Mouse (Mus musculus) kidney, embryonic 15.5 days (tissue): ENCODE results near the gene Gm42517. TPM values are rescaled to one million over a fixed set of nuclear protein-coding genes. Genes with fewer than 3 reads are reported as not detected.

Experiments
- ATAC-seq: fragments of 200-750 bp; cut with Nextera tagmentation; replicated peaks from 2 replicates; pipeline ENCODE4 v1.8.0; 2017; ENCODE audit warnings: moderate TSS enrichment; ENCODE audit not compliant: low FRiP score
- H3K27ac ChIP-seq: fragments of 300-500 bp; sonication (generic); 2 replicates; pipeline ENCODE4 v1.5.1; 2015; ENCODE audit warnings: mild to moderate bottlenecking, inconsistent platforms
- H3K27me3 ChIP-seq: fragments of 300-500 bp; sonication (generic); 2 replicates; pipeline ENCODE4 v1.6.1; 2015; ENCODE audit warnings: inconsistent platforms
- H3K36me3 ChIP-seq: fragments of 300-500 bp; sonication (generic); 2 replicates; pipeline ENCODE4 v1.6.1; 2015; ENCODE audit warnings: inconsistent platforms
- H3K4me1 ChIP-seq: fragments of 300-500 bp; sonication (generic); 2 replicates; pipeline ENCODE4 v1.6.1; 2015; ENCODE audit warnings: inconsistent platforms
- H3K4me2 ChIP-seq: fragments of 300-500 bp; sonication (generic); 2 replicates; pipeline ENCODE4 v1.6.1; 2015; ENCODE audit warnings: moderate library complexity, mild to moderate bottlenecking, inconsistent platforms
- H3K4me3 ChIP-seq: fragments of 300-500 bp; sonication (generic); replicated peaks from 2 replicates; pipeline ENCODE4 v1.5.1; 2015; ENCODE audit warnings: mild to moderate bottlenecking, inconsistent platforms
- H3K9ac ChIP-seq: fragments of 300-500 bp; sonication (generic); 2 replicates; pipeline ENCODE4 v1.6.1; 2015; ENCODE audit warnings: mild to moderate bottlenecking, inconsistent platforms
- H3K9me3 ChIP-seq: fragments of 300-500 bp; sonication (generic); replicated peaks from 2 replicates; pipeline ENCODE4 v1.6.1; 2016; ENCODE audit warnings: inconsistent platforms
- WGBS: fragments of 180-500 bp; shearing (Covaris S2); methylation state at CpG from one replicate; pipeline ENCODE4 v1.1.7; 2015; ENCODE audit warnings: mixed read lengths; 5-methylcytosine and 5-hydroxymethylcytosine counted together
- polyA plus RNA-seq: library from polyadenylated mRNA; unstranded; fragments of >200 nt; fragmentation: Nextera tagmentation; extraction: Ambion mirVana; gene quantifications from 2 replicates; pipeline ENCODE4 v1.2.1, GENCODE M21; 2015

Gm42517 gene
- polyA plus RNA-seq: 0.09 TPM in 1 of 2 replicates, not detected in the other

- H3K9ac ChIP-seq: peak within 1 kb of the TSS; percentile 45
- no peaks in the 10 kb centered on the region for H3K36me3 ChIP-seq
- ATAC-seq: peak; percentile 37
- H3K4me3 ChIP-seq: peak within 1 kb of the TSS; percentile 56
- WGBS: 2% methylated on average over 35 of the region's 36 CpGs
- peaks cover 98% of the 10 kb centered on the region for H3K27me3 ChIP-seq
- H3K9me3 ChIP-seq: no peaks in the 10 kb centered on the region
- H3K4me1 ChIP-seq: peaks cover 35% of the 10 kb centered on the region
- H3K4me2 ChIP-seq: peak within 1 kb of the TSS; percentile 97
- no peak within 1 kb of the TSS for H3K27ac ChIP-seq
Measured at GRCm38 (mm10) chr5:108367871-108368332, at the start of gene Gm42517. TSS of gene Gm42517 (minus strand) at chr5:108367922.

- H3K4me2 ChIP-seq: no peak overlapping the region
- no peak overlapping the region for H3K9ac ChIP-seq
- ATAC-seq: no peak
- H3K4me3 ChIP-seq: no peak overlapping the region
- no peaks in the 10 kb centered on the region for H3K9me3 ChIP-seq
- no peaks in the 10 kb centered on the region for H3K4me1 ChIP-seq
- no peak overlapping the region for H3K27ac ChIP-seq
- WGBS: 75% methylated on average over 2 of the region's 2 CpGs
- H3K36me3 ChIP-seq: no peaks in the 10 kb centered on the region
- no peaks in the 10 kb centered on the region for H3K27me3 ChIP-seq
Measured at GRCm38 (mm10) chr5:108414711-108415110, 47.0 kb upstream of the Gm42517 start.

GRCm38 (mm10) chr5:108406977-108407376 is 39.3 kb upstream of the Gm42517 start:
- ATAC-seq: no peak
- Histone ChIP-seq H3K9ac (no peak overlapping the region), H3K36me3 (no peaks in the 10 kb centered on the region), H3K4me2 (no peak overlapping the region), H3K9me3 (no peaks in the 10 kb centered on the region), H3K27ac (no peak overlapping the region), H3K27me3 (no peaks in the 10 kb centered on the region), H3K4me3 (no peak overlapping the region), H3K4me1 (no peaks in the 10 kb centered on the region)
- 77% methylated on average over 2 of the region's 2 CpGs for WGBS

GRCm38 (mm10) chr5:108405460-108405859 is 37.7 kb upstream of the Gm42517 start:
- no peak overlapping the region for H3K27ac ChIP-seq
- H3K4me2 ChIP-seq: no peak overlapping the region
- no peaks in the 10 kb centered on the region for H3K27me3 ChIP-seq
- no peaks in the 10 kb centered on the region for H3K9me3 ChIP-seq
- H3K36me3 ChIP-seq: no peaks in the 10 kb centered on the region
- H3K9ac ChIP-seq: no peak overlapping the region
- WGBS: 61% methylated on average over 1 of the region's 1 CpGs
- no peaks in the 10 kb centered on the region for H3K4me1 ChIP-seq
- no peak overlapping the region for H3K4me3 ChIP-seq
- ATAC-seq: no peak

- no peak for ATAC-seq
- no peak overlapping the region for H3K9ac ChIP-seq
- no peak overlapping the region for H3K4me2 ChIP-seq
- H3K9me3 ChIP-seq: no peaks in the 10 kb centered on the region
- no peak overlapping the region for H3K4me3 ChIP-seq
- WGBS: 76% methylated on average over 4 of the region's 4 CpGs
- H3K36me3 ChIP-seq: no peaks in the 10 kb centered on the region
- H3K27me3 ChIP-seq: no peaks in the 10 kb centered on the region
- H3K27ac ChIP-seq: no peak overlapping the region
- no peaks in the 10 kb centered on the region for H3K4me1 ChIP-seq
Measured at GRCm38 (mm10) chr5:108403453-108403852, 35.7 kb upstream of the Gm42517 start.

- Histone ChIP-seq H3K9me3 (no peaks in the 10 kb centered on the region), H3K27ac (no peak overlapping the region), H3K4me3 (no peak overlapping the region), H3K9ac (no peak overlapping the region), H3K36me3 (no peaks in the 10 kb centered on the region), H3K27me3 (no peaks in the 10 kb centered on the region; the same call in 1 of the 2 replicates), H3K4me1 (no peaks in the 10 kb centered on the region), H3K4me2 (no peak overlapping the region)
- 70% methylated on average over 3 of the region's 3 CpGs for WGBS
- no peak for ATAC-seq
Measured at GRCm38 (mm10) chr5:108389744-108390143, 22.0 kb upstream of the Gm42517 start.

GRCm38 (mm10) chr5:108388201-108388600 is 20.5 kb upstream of the Gm42517 start, which contains the start of gene Pde6b:
TSS of gene Pde6b (plus strand) at chr5:108388391.
- Histone ChIP-seq H3K4me2 (no peak within 1 kb of the TSS), H3K4me3 (no peak within 1 kb of the TSS), H3K9me3 (no peaks in the 10 kb centered on the region), H3K4me1 (no peaks in the 10 kb centered on the region), H3K36me3 (no peaks in the 10 kb centered on the region), H3K27me3 (no peaks in the 10 kb centered on the region; the same call in 1 of the 2 replicates), H3K27ac (no peak within 1 kb of the TSS), H3K9ac (no peak within 1 kb of the TSS)
- WGBS: 79% methylated on average over 7 of the region's 7 CpGs
- ATAC-seq: no peak

- Histone ChIP-seq H3K4me2 (no peak overlapping the region), H3K4me1 (no peaks in the 10 kb centered on the region), H3K9me3 (no peaks in the 10 kb centered on the region), H3K9ac (no peak overlapping the region), H3K27ac (no peak overlapping the region), H3K36me3 (no peaks in the 10 kb centered on the region), H3K4me3 (no peak overlapping the region), H3K27me3 (no peaks in the 10 kb centered on the region; the same call in 1 of the 2 replicates)
- no peak for ATAC-seq
- WGBS: 68% methylated on average over 4 of the region's 4 CpGs
Measured at GRCm38 (mm10) chr5:108386449-108386848, 18.7 kb upstream of the Gm42517 start.

GRCm38 (mm10) chr5:108385632-108386031 is 17.9 kb upstream of the Gm42517 start:
- Histone ChIP-seq H3K27ac (no peak overlapping the region), H3K9me3 (no peaks in the 10 kb centered on the region), H3K4me1 (no peaks in the 10 kb centered on the region), H3K4me2 (no peak overlapping the region), H3K4me3 (no peak overlapping the region), H3K9ac (no peak overlapping the region), H3K36me3 (no peaks in the 10 kb centered on the region), H3K27me3 (no peaks in the 10 kb centered on the region; the same call in 1 of the 2 replicates)
- 88% methylated on average over 2 of the region's 2 CpGs for whole genome bisulfite sequencing
- no peak for ATAC-seq

- H3K4me2 ChIP-seq: no peak overlapping the region
- H3K4me1 ChIP-seq: no peaks in the 10 kb centered on the region
- ATAC-seq: no peak
Measured at GRCm38 (mm10) chr5:108378346-108378745, 10.6 kb upstream of the Gm42517 start.

GRCm38 (mm10) chr5:108376059-108376458 is 8.3 kb upstream of the Gm42517 start:
- Histone ChIP-seq H3K36me3 (no peaks in the 10 kb centered on the region), H3K4me1 (no peaks in the 10 kb centered on the region), H3K9ac (no peak overlapping the region), H3K4me3 (no peak overlapping the region), H3K27ac (no peak overlapping the region), H3K4me2 (no peak overlapping the region), H3K9me3 (no peaks in the 10 kb centered on the region), H3K27me3 (peaks cover 52% of the 10 kb centered on the region)
- ATAC-seq: no peak
- WGBS: 82% methylated on average over 1 of the region's 1 CpGs

More at GRCm38 (mm10) chr5:108378346-108378745, 10.6 kb upstream of the Gm42517 start:
- peaks cover 31% of the 10 kb centered on the region for H3K27me3 ChIP-seq
- no peak overlapping the region for H3K9ac ChIP-seq
- WGBS: 89% methylated on average over 4 of the region's 4 CpGs
- no peaks in the 10 kb centered on the region for H3K36me3 ChIP-seq
- H3K4me3 ChIP-seq: no peak overlapping the region
- H3K9me3 ChIP-seq: no peaks in the 10 kb centered on the region
- H3K27ac ChIP-seq: no peak overlapping the region

- Histone ChIP-seq H3K4me2 (no peak overlapping the region), H3K36me3 (no peaks in the 10 kb centered on the region), H3K9me3 (no peaks in the 10 kb centered on the region), H3K9ac (no peak overlapping the region), H3K27ac (no peak overlapping the region), H3K4me1 (peaks cover 6% of the 10 kb centered on the region), H3K27me3 (peaks cover 72% of the 10 kb centered on the region), H3K4me3 (no peak overlapping the region)
- no peak for ATAC-seq
- WGBS: 71% methylated on average over 5 of the region's 5 CpGs
Measured at GRCm38 (mm10) chr5:108374079-108374478, 6.4 kb upstream of the Gm42517 start.

- H3K9ac ChIP-seq: no peak overlapping the region
- peaks cover 35% of the 10 kb centered on the region for H3K4me1 ChIP-seq
- no peak overlapping the region for H3K27ac ChIP-seq
- H3K4me3 ChIP-seq: no peak overlapping the region
- ATAC-seq: no peak
- H3K9me3 ChIP-seq: no peaks in the 10 kb centered on the region
- no peak overlapping the region for H3K4me2 ChIP-seq
- WGBS: 2% methylated on average over 6 of the region's 6 CpGs
- no peaks in the 10 kb centered on the region for H3K36me3 ChIP-seq
- peaks cover 97% of the 10 kb centered on the region for H3K27me3 ChIP-seq
Measured at GRCm38 (mm10) chr5:108369964-108370363, 2.2 kb upstream of the Gm42517 start.
